Mouse (Mus musculus): ENCODE measurements around the gene Polg. TPM values are rescaled to one million over a fixed set of nuclear protein-coding genes. Genes with fewer than 3 reads are reported as not detected.

Gene Polg
- total and polyA plus RNA-seq, 3 experiments = 53.1 to 116 (median 62.1) TPM

GRCm38 (mm10) chr7:79428243-79428642 lies 37.9 kb downstream of the Polg start:
- no peak for DNase-seq (ENCODE audit: extremely low read depth)
- H3K36me3 ChIP-seq (replicated peaks in 1 of 2; ENCODE audit: control insufficient read depth in 1 of 2, insufficient read depth in 1 of 2, low read length in 1 of 2) = peaks cover 41 to 85% of the 10 kb centered on the region in 2 experiments
- no peak for TF ChIP-seq TCF12 (IDR thresholded peaks at IDR 0.05; ENCODE audit: low read depth, low read length)
- TF ChIP-seq RCOR1 (conservative IDR thresholded peaks at IDR 0.05; ENCODE audit: low read depth, low read length) = no peak
- TF ChIP-seq CTCF (conservative IDR thresholded peaks at IDR 0.05 in 1 of 2, IDR thresholded peaks at IDR 0.05 in 1 of 2; ENCODE audit: low read depth in 2 of 2, low read length in 2 of 2) = no peak
- TF ChIP-seq ETS1 (conservative IDR thresholded peaks at IDR 0.05; ENCODE audit: low read depth, low read length) = no peak
- no peak for TF ChIP-seq NRF1 (IDR thresholded peaks at IDR 0.05; ENCODE audit: low read depth, low read length)
- no peak for TF ChIP-seq ZKSCAN1 (IDR thresholded peaks at IDR 0.05; ENCODE audit: borderline replicate concordance, low read depth, low read length)
- TF ChIP-seq TBP (conservative IDR thresholded peaks at IDR 0.05; ENCODE audit: low read depth, low read length) = no peak
- TF ChIP-seq IRF4 (IDR thresholded peaks at IDR 0.05; ENCODE audit: low read depth, low read length) = no peak
- no peak for TF ChIP-seq ZNF384 (IDR thresholded peaks at IDR 0.05; ENCODE audit: low read depth, low read length)
- no peak for TF ChIP-seq USF1 (IDR thresholded peaks at IDR 0.05; ENCODE audit: low read depth, low read length)
- H3K4me3 ChIP-seq (replicated peaks in 1 of 3; ENCODE audit: low read depth in 2 of 3, low read length in 2 of 3, poor library complexity in 1 of 3) = no peak overlapping the region
- H3K9me3 ChIP-seq (replicated peaks; ENCODE audit: low read length) = no peaks in the 10 kb centered on the region
- H3K27me3 ChIP-seq (replicated peaks) = no peaks in the 10 kb centered on the region
- in situ Hi-C loops (cut with MboI; ENCODE audit: low pct_ligation_motif_present, low pct_unique_long_range_greater_than_20kb, low sequenced_read_pairs) = no loop called here
- no peaks in the 10 kb centered on the region for H3K79me2 ChIP-seq (replicated peaks; ENCODE audit: control insufficient read depth, extremely low read depth, insufficient read depth, poor library complexity, severe bottlenecking)
- no peak overlapping the region for H3K4me2 ChIP-seq (ENCODE audit: insufficient read depth, low read depth, poor library complexity, severe bottlenecking)
- no peak overlapping the region for H3K9ac ChIP-seq (ENCODE audit: insufficient read depth, low read depth)
- H3K27ac ChIP-seq (ENCODE audit: insufficient read depth, low read depth) = no peak overlapping the region
- H3K4me1 ChIP-seq (ENCODE audit: control insufficient read depth in 1 of 2, insufficient read depth in 2 of 2) = no peaks in the 10 kb centered on the region
- dilution Hi-C loops (cut with MboI; ENCODE audit: extremely low pct_ligation_motif_present, extremely low pct_unique_long_range_greater_than_20kb, low sequenced_read_pairs) = no loop called here

GRCm38 (mm10) chr7:79425804-79426203 lies 40.4 kb downstream of the Polg start:
- Histone ChIP-seq H3K4me1 (ENCODE audit: control insufficient read depth in 1 of 2, insufficient read depth in 2 of 2) (no peaks in the 10 kb centered on the region), H3K9ac (ENCODE audit: insufficient read depth, low read depth) (no peak overlapping the region), H3K27me3 (replicated peaks) (no peaks in the 10 kb centered on the region), H3K27ac (ENCODE audit: insufficient read depth, low read depth) (no peak overlapping the region), H3K9me3 (replicated peaks; ENCODE audit: low read length) (no peaks in the 10 kb centered on the region), H3K36me3 (replicated peaks in 1 of 2; ENCODE audit: control insufficient read depth in 1 of 2, insufficient read depth in 1 of 2, low read length in 1 of 2) (peaks cover 34 to 81% of the 10 kb centered on the region in 2 experiments), H3K4me3 (replicated peaks in 1 of 3; ENCODE audit: low read depth in 2 of 3, low read length in 2 of 3, poor library complexity in 1 of 3) (no peak overlapping the region), H3K79me2 (replicated peaks; ENCODE audit: control insufficient read depth, extremely low read depth, insufficient read depth, poor library complexity, severe bottlenecking) (no peaks in the 10 kb centered on the region), H3K4me2 (ENCODE audit: insufficient read depth, low read depth, poor library complexity, severe bottlenecking) (no peak overlapping the region)
- dilution Hi-C loops (cut with MboI; ENCODE audit: extremely low pct_ligation_motif_present, extremely low pct_unique_long_range_greater_than_20kb, low sequenced_read_pairs) (no loop called here), in situ Hi-C loops (cut with MboI; ENCODE audit: low pct_ligation_motif_present, low pct_unique_long_range_greater_than_20kb, low sequenced_read_pairs) (no loop called here)
- no peak for TF ChIP-seq EP300 (IDR thresholded peaks at IDR 0.05; ENCODE audit: low read length)
- no peak for TF ChIP-seq MXI1 (IDR thresholded peaks at IDR 0.05; ENCODE audit: low read depth, low read length)
- no peak for TF ChIP-seq RCOR1 (conservative IDR thresholded peaks at IDR 0.05; ENCODE audit: low read depth, low read length)
- no peak for TF ChIP-seq JUND (conservative IDR thresholded peaks at IDR 0.05; ENCODE audit: low read depth, low read length)
- TF ChIP-seq UBTF (IDR thresholded peaks at IDR 0.05; ENCODE audit: low read depth, low read length) = no peak
- TF ChIP-seq SIN3A (IDR thresholded peaks at IDR 0.05; ENCODE audit: low read length) = no peak
- no peak for TF ChIP-seq POLR2A (IDR thresholded peaks at IDR 0.05; ENCODE audit: low read depth, low read length)
- no peak for TF ChIP-seq NRF1 (IDR thresholded peaks at IDR 0.05; ENCODE audit: low read depth, low read length)
- TF ChIP-seq KAT2A (IDR thresholded peaks at IDR 0.05; ENCODE audit: insufficient replicate concordance, low read length) = no peak
- DNase-seq (ENCODE audit: extremely low read depth) = no peak

Measured in CH12.LX (cell line).